Comparison of ENCODE assay signal across 18 mouse cellular contexts in the genomic region with DNA sequence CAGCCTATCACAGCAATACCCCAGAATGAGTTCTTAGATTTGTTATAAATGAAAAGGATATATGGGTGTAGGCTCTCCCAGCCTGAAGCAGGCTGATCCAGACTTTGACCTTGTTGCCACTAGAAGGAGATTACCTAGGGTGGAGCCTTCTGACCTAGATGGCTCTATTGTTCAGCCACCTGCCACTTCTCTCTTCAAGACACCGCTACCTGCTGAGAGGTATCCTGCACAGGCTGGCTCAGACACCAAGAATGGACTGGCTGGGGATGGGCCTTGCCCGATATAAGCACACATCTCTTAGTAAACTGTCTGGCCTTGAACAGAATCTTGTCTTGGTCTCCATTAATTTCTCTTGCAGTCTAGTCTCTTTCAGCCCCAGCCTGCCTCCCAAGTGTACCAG.
"Had no signal": no experiment of that assay in that cellular context is flagged by ENCODE, and none has a peak within 500 bp of the region (broad histone marks: within the 10 kb centered on the region; RNA-seq: fewer than 3 reads in every experiment).

No protein-coding gene starts in this region.

- H3K27me3 ChIP-seq: midbrain, embryonic 12.5 days; neural tube, embryonic 13.5 days; neural tube, embryonic 15.5 days had no signal

- H3K9ac ChIP-seq: lung, embryonic 14.5 days; midbrain, embryonic 12.5 days; neural tube, embryonic 13.5 days; neural tube, embryonic 15.5 days had no signal

- H3K4me2 ChIP-seq: lung, embryonic 14.5 days; midbrain, embryonic 12.5 days; neural tube, embryonic 13.5 days; neural tube, embryonic 15.5 days had no signal

- DNase-seq: lung, embryonic 14.5 days; lung, postnatal 10 days; lung, postnatal 4 days; midbrain, embryonic 14.5 days; retina, postnatal 1 day; right cerebral cortex, adult 18-20 months; right cerebral cortex, postnatal 25 days; right cerebral cortex, postnatal 4 days; spleen, adult 18-20 months; thymus, adult 18-20 months; thymus, postnatal 14 days; thymus, postnatal 36 days had no signal

- H3K4me1 ChIP-seq: midbrain, embryonic 10.5 days; midbrain, embryonic 12.5 days; neural tube, embryonic 13.5 days; neural tube, embryonic 15.5 days had no signal

- H3K4me3 ChIP-seq: midbrain, embryonic 10.5 days; midbrain, embryonic 12.5 days; myocyte; neural tube, embryonic 13.5 days; neural tube, embryonic 15.5 days had no signal

- ATAC-seq: midbrain, embryonic 16.5 days had no signal

- H3K36me3 ChIP-seq: midbrain, embryonic 10.5 days; midbrain, embryonic 12.5 days; neural tube, embryonic 13.5 days; neural tube, embryonic 15.5 days had no signal

- H3K27ac ChIP-seq: midbrain, embryonic 10.5 days; midbrain, embryonic 12.5 days; neural tube, embryonic 13.5 days; neural tube, embryonic 15.5 days had no signal

- H3K9me3 ChIP-seq: midbrain, embryonic 10.5 days; midbrain, embryonic 12.5 days; neural tube, embryonic 13.5 days; neural tube, embryonic 15.5 days had no signal
